Mouse (Mus musculus) hindbrain, postnatal 0 days (tissue): ENCODE data around the gene Ncapd3. TPM values are rescaled to one million over a fixed set of nuclear protein-coding genes. Genes with fewer than 3 reads are reported as not detected.
A peak's percentile ranks its signal among the peaks of the same experiment; 100 is the strongest.

ENCODE experiments used
- ATAC-seq: fragments of 200-750 bp; cut with Nextera tagmentation; 2 replicates; pipeline ENCODE4 v1.8.0; 2017; ENCODE audit warnings: mild to moderate bottlenecking, moderate TSS enrichment, moderate library complexity
- DNase-seq: peaks from one replicate; pipeline ENCODE4 v3.0.0-alpha.2; 2015; ENCODE audit warnings: low spot score
- H3K27ac ChIP-seq: fragments of 300-500 bp; sonication (generic); 2 replicates; pipeline ENCODE4 v1.5.1; 2014; ENCODE audit warnings: mild to moderate bottlenecking
- H3K27me3 ChIP-seq: fragments of 300-500 bp; sonication (generic); 2 replicates; pipeline ENCODE4 v1.6.1; 2014; ENCODE audit warnings: low read length, mixed read lengths; ENCODE audit not compliant: insufficient read depth
- H3K36me3 ChIP-seq: fragments of 300-500 bp; sonication (generic); 2 replicates; pipeline ENCODE4 v1.6.1; 2014; ENCODE audit warnings: low read length, mixed read lengths; ENCODE audit not compliant: insufficient read depth
- H3K4me1 ChIP-seq: fragments of 300-500 bp; sonication (generic); 2 replicates; pipeline ENCODE4 v1.6.1; 2014; ENCODE audit warnings: antibody characterized with exemption, low read length, mixed read lengths; ENCODE audit not compliant: insufficient read depth
- H3K4me2 ChIP-seq: fragments of 300-500 bp; sonication (generic); 2 replicates; pipeline ENCODE4 v1.6.1; 2014; ENCODE audit warnings: low read depth, mild to moderate bottlenecking, low read length, moderate library complexity, mixed read lengths
- H3K4me3 ChIP-seq: fragments of 300-500 bp; sonication (generic); 2 replicates; pipeline ENCODE4 v1.5.1; 2014; ENCODE audit warnings: low read length
- H3K9ac ChIP-seq: fragments of 300-500 bp; sonication (generic); replicated peaks from 2 replicates; pipeline ENCODE4 v1.6.1; 2014; ENCODE audit warnings: mild to moderate bottlenecking, low read length, moderate library complexity, mixed read lengths
- H3K9me3 ChIP-seq: fragments of 300-500 bp; sonication (generic); 2 replicates; pipeline ENCODE4 v1.6.1; 2016; ENCODE audit warnings: low read length, mixed read lengths
- CTCF ChIP-seq: IDR thresholded peaks from 2 replicates; pipeline ENCODE4 v1.5.1; 2016; ENCODE audit warnings: antibody characterized with exemption, control low read depth, low read depth
- WGBS: fragments of 180-500 bp; shearing (Covaris S2); extraction: QIAGEN DNeasy Blood & Tissue Kit; methylation state at CpG from one replicate; pipeline ENCODE4 v1.1.7; 2014; 5-methylcytosine and 5-hydroxymethylcytosine counted together
- polyA plus RNA-seq: library from polyadenylated mRNA; unstranded; fragments of >200 nt; fragmentation: Nextera tagmentation; extraction: Ambion mirVana; gene quantifications from 2 replicates; pipeline ENCODE4 v1.2.1, GENCODE M21; 2015
- total RNA-seq: library from RNA; depleted of rRNA; stranded (reverse); fragments of >200 nt; gene quantifications from 2 replicates; pipeline ENCODE4 v1.2.3, GENCODE M21; 2014

Gene Ncapd3
- total and polyA plus RNA-seq, 2 experiments from 2014 or later, result 6.9 to 21.3 TPM

GRCm38 (mm10) chr9:27087402-27087801, 57.4 kb downstream of the Ncapd3 start:
- Histone ChIP-seq H3K4me3 (no peak overlapping the region), H3K27me3 (no peaks in the 10 kb centered on the region), H3K36me3 (peaks cover 64% of the 10 kb centered on the region), H3K9me3 (no peaks in the 10 kb centered on the region), H3K9ac (no peak overlapping the region), H3K4me1 (no peaks in the 10 kb centered on the region), H3K4me2 (no peak overlapping the region), H3K27ac (no peak overlapping the region)
- 91% methylated on average over 3 of the region's 3 CpGs for WGBS
- no peak for ATAC-seq
- no peak for TF ChIP-seq CTCF
- no peak for DNase-seq

GRCm38 (mm10) chr9:27090134-27090533, 60.2 kb downstream of the Ncapd3 start:
- H3K27ac ChIP-seq, result no peak overlapping the region
- no peaks in the 10 kb centered on the region for H3K9me3 ChIP-seq
- DNase-seq (no peak), ATAC-seq (no peak)
- H3K9ac ChIP-seq, result no peak overlapping the region
- 86% methylated on average over 1 of the region's 1 CpGs for WGBS
- peaks cover 53% of the 10 kb centered on the region for H3K36me3 ChIP-seq
- no peaks in the 10 kb centered on the region for H3K4me1 ChIP-seq
- no peaks in the 10 kb centered on the region for H3K27me3 ChIP-seq
- H3K4me3 ChIP-seq, result no peak overlapping the region
- TF ChIP-seq CTCF, result no peak
- no peak overlapping the region for H3K4me2 ChIP-seq

- 67% methylated on average over 13 of the region's 13 CpGs for WGBS
- ATAC-seq, result peak; percentile 79
Observed at GRCm38 (mm10) chr9:27090801-27091775, 61.1 kb downstream of the Ncapd3 start.

GRCm38 (mm10) chr9:27092916-27093315, 62.9 kb downstream of the Ncapd3 start:
- no peak for TF ChIP-seq CTCF
- ATAC-seq, result no peak
- peaks cover 50% of the 10 kb centered on the region for H3K36me3 ChIP-seq

More at GRCm38 (mm10) chr9:27090801-27091775, 61.1 kb downstream of the Ncapd3 start:
- no peak overlapping the region for H3K4me3 ChIP-seq
- H3K27me3 ChIP-seq, result no peaks in the 10 kb centered on the region
- H3K27ac ChIP-seq, result no peak overlapping the region
- no peak for TF ChIP-seq CTCF
- no peak overlapping the region for H3K4me2 ChIP-seq
- no peaks in the 10 kb centered on the region for H3K4me1 ChIP-seq
- DNase-seq, result peak; percentile 73
- H3K9me3 ChIP-seq, result no peaks in the 10 kb centered on the region
- peaks cover 55% of the 10 kb centered on the region for H3K36me3 ChIP-seq
- no peak overlapping the region for H3K9ac ChIP-seq

GRCm38 (mm10) chr9:27098092-27098491, 68.1 kb downstream of the Ncapd3 start:
- H3K27ac ChIP-seq, result no peak overlapping the region
- no peak for ATAC-seq
- peaks cover 50% of the 10 kb centered on the region for H3K36me3 ChIP-seq
- no peak for DNase-seq
- no peaks in the 10 kb centered on the region for H3K27me3 ChIP-seq
- WGBS, result 25% methylated on average over 4 of the region's 4 CpGs
- no peaks in the 10 kb centered on the region for H3K9me3 ChIP-seq
- H3K4me1 ChIP-seq, result no peaks in the 10 kb centered on the region
- H3K4me3 ChIP-seq, result no peak overlapping the region
- no peak overlapping the region for H3K9ac ChIP-seq
- no peak; the same call in 1 of the 2 replicates for TF ChIP-seq CTCF
- H3K4me2 ChIP-seq, result no peak overlapping the region

More at GRCm38 (mm10) chr9:27092916-27093315, 62.9 kb downstream of the Ncapd3 start:
- Histone ChIP-seq H3K9me3 (no peaks in the 10 kb centered on the region), H3K4me3 (no peak overlapping the region), H3K27ac (no peak overlapping the region), H3K9ac (no peak overlapping the region), H3K27me3 (no peaks in the 10 kb centered on the region), H3K4me2 (no peak overlapping the region), H3K4me1 (no peaks in the 10 kb centered on the region)
- no peak for DNase-seq
- 87% methylated on average over 6 of the region's 6 CpGs for WGBS

GRCm38 (mm10) chr9:27098557-27098956, 68.6 kb downstream of the Ncapd3 start:
- no peak overlapping the region for H3K9ac ChIP-seq
- H3K27me3 ChIP-seq, result no peaks in the 10 kb centered on the region
- H3K36me3 ChIP-seq, result peaks cover 50% of the 10 kb centered on the region
- H3K4me2 ChIP-seq, result no peak overlapping the region
- H3K4me3 ChIP-seq, result no peak overlapping the region
- no peak for TF ChIP-seq CTCF
- no peak for DNase-seq
- no peak for ATAC-seq
- WGBS, result 80% methylated on average over 8 of the region's 8 CpGs
- no peak overlapping the region for H3K27ac ChIP-seq
- H3K9me3 ChIP-seq, result no peaks in the 10 kb centered on the region
- H3K4me1 ChIP-seq, result no peaks in the 10 kb centered on the region

GRCm38 (mm10) chr9:27099474-27099873, 69.5 kb downstream of the Ncapd3 start:
- Histone ChIP-seq H3K4me2 (no peak overlapping the region), H3K27ac (no peak overlapping the region), H3K27me3 (no peaks in the 10 kb centered on the region), H3K4me1 (no peaks in the 10 kb centered on the region), H3K9ac (no peak overlapping the region), H3K4me3 (no peak overlapping the region), H3K9me3 (no peaks in the 10 kb centered on the region), H3K36me3 (peaks cover 49% of the 10 kb centered on the region)
- ATAC-seq, result no peak
- no peak for DNase-seq
- TF ChIP-seq CTCF, result no peak
- 89% methylated on average over 4 of the region's 4 CpGs for WGBS
